Mouse (Mus musculus) urinary bladder, postnatal 10 days (tissue): Measurements from ENCODE around the gene Rnf44.

Source experiments
- DNase-seq: peaks from one replicate; pipeline ENCODE4 v3.0.0; 2022; ENCODE audit warnings: low spot score

The Rnf44 gene

DNA sequence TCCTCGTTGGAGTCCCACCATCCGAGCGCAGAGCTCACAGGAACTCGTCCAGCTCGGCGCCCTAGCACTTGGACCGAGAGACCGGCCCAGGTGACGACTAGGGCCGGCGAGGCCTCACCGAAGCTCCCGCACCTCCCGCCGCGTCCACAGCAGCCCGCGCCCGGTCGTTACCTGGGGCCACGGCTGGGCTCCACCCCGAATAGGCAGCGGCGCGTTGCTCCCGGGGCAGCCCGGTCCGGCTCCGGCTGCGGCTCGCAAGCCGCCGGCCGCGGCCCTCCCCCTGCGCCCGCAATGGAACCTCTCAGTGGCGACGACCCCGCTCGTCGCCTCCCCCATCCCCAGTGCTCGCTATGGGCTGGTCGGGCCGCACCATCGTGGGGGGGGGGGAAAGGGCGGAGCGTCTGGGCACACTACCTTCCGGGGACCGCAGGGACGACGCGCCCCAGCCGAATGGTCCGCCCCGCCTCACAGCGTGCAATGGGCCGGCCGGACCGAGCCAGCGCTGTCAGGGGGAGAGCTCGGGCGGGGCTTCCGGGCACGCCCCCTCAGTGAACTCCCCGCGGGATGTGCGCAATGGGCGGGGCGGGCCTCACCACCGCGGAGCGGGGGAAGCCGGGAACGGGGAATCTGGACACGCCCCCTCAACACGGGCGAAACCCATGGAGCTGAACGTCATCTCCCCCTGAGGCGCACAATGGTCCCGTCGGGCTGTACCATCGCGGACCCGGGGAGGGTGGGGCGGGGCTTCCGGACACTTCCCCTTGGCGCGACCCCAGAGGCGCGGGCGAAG, at the start of gene Rnf44:
Gene Rnf44, minus strand, starts transcription at position 350 of the 790 bp plus-strand sequence.
- DNase-seq, result peak; percentile 94

DNA sequence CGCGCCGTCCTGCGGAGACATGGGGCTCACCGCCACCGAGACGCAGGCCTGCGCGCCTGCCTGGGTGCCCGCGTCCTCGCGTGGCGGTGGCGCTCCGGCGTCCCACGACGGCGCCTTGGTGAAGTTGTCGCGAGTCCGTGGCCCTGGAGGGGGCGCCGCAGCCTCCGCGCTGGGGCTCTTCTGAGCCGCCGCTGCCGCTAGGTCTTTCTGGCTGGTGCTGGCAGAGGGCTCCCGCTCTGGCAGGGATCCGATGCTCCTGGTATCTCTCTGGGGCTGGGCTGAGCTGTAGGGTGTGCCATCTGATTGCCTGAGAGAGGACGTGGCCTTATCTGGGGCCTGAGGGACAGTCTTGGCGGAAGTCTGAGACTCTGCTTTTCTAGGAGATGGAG, 44.5 kb upstream of the Rnf44 start:
- no peak for DNase-seq

DNA sequence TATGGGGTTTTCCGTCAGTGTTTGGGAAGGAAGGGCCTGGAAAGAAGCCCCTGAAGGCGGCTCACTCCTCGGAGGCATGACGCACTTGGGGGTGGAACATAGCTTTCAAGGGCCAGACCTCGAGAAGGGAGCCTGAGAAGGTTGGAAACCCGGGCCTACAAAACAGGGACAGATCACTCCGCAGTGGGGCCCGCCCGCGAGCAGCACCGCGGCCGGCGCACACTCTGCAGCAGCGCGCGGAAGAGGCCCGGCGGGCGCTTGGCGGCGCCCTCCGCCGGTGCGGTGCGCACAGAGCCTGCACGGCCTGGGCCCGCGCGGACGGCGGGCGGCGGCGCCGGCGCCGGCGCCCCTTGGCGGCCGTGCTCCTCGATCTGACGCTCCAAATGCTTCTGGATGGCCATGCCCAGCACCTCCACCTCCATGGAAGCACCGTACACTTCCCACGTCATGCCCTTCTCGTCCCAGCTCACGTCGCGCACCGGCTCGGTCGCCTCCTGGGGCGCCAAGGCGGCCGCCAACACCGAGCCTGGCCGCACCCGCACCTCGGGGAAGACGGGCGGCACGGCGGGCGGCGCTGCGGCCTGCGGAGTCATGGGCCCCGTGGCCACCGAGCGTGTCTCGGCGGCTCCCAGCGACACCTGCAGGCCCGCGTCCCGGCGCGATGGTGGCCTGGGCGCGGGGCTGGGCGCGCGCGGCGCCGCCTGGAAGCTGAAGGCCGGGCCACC, 43.9 kb upstream of the Rnf44 start:
- DNase-seq, result no peak

DNA sequence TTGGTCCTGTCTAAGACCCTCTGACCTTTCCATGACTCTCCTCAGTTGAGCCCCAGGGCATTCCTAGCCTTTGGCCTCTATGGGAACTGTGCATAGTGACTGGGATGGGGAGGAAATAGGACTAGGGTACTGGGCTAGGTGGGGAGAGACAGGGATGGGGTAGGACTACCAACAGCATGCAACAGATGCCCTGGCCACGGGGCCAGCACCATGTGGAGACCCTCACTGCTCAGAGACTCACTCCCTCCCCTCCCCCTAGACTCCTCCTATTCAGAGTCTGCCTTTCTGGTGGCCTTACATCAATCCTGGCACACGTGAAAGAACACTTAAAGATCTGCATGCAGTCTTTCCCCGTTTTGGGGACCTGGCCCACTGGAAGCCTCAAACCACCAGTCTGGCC, 43.2 kb upstream of the Rnf44 start:
- DNase-seq, result no peak

DNA sequence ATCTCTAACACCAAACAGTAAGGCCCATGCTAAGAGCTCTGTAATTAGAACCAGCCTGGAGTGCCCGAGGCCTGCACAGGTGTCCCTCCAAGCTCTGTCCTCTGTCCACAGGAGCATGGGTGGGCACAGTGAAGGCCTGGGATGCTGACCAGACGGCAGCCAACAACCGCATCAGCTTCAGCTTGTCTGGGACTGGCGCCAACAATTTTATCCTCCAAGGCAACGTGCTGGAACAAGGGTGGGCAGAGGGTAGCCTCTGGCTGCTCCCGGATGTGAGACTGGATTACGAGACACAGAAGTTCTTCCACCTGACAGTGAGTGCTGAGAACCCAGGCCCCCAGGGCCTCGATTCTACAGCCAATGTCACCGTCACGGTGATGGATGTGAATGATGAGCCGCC, 32.4 kb upstream of the Rnf44 start:
- DNase-seq, result no peak

DNA sequence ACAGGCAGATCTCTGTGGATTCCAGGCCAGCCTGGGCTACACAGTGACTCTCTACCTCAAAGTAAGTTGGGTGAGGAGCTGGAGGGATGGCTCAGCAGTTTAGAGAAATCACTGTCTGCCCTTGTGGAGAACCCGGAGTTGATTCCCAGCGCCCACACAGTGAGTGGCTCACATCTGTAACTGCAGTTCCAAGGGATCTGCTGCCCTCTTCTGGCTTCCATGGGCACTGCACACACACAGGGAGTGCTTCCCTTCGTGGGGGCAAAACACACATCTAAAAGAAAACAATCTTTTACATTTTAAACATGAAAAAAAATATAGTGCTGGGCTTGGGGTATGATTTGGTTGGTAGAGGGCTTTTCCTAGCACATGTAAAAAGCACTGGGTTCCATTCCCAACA, 29.4 kb upstream of the Rnf44 start:
- DNase-seq, result no peak

DNA sequence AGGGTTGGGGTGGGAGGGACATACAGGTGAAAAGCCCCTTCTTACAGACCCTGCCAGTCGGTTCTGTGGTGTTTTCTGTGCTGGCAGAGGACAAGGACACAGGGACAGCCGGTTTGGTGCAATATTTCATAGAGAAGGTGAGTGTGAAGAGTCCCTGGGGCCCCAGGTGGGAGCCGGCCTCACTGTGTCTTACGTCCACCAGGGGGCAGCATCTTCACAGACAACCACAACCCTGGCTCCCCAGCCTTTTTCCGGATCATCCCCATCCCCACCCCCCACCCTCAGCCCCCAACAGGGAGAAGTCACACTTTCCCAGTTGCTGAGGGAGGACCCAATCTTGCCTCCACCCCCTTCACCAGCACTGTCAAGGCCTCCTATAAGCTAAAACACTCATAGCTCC, 23.2 kb upstream of the Rnf44 start:
- DNase-seq, result no peak

DNA sequence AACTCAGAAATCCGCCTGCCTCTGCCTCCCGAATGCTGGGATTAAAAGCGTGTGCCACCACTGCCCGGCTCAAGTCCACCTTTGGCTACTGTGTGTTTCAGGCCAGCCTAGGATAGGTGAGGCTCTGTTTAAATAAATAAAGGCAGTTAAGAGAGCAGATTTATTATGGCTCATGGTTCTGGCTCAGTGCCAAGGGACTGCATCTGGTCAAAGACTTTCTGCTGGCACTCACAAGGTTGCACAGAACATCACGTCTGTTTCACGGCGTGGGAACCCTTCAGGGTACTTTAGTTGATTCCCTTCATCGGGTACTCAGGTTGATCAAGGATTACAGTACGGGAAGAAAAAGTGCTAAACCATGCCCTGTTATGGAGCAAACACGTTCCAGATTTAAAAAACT, 21.3 kb upstream of the Rnf44 start:
- no peak for DNase-seq

DNA sequence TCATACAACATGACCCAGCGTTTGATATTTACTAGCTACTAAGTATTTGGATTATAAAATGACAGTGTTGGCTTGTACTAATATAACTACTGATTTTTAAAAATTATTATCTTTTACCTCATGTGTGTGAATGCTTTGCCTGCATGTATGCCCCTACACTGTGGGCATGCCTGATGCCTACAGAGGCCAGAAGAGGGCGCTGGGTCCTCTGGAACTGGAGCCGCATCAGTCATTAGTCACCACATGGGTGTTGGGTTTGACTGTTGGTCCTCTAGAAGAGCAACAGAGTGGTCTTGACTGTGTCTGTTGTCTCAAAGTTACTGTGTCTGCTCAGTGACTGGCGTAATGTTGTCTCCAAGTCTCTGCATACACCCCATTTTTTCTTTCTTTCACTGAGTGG, 20.7 kb upstream of the Rnf44 start:
- no peak for DNase-seq

DNA sequence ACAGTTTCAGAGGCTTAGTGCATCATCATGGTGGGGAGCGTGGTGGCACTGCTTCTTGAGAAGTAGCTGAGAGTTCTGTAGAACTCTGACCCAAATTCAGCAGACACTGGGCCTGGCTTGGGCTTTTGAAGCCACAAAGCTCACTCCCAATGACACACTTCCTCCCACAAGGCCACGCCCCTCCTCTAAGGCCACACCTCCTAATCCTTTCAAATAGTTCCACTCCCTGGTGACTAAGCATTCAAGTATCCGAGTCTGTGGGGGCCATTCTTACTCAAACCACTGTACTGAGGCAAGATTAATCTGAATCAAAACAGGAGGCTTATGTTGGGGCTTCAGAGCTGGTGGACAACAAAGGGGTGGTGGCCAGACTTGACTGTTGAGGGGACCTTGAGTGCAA, 17.2 kb upstream of the Rnf44 start:
- DNase-seq, result no peak

DNA sequence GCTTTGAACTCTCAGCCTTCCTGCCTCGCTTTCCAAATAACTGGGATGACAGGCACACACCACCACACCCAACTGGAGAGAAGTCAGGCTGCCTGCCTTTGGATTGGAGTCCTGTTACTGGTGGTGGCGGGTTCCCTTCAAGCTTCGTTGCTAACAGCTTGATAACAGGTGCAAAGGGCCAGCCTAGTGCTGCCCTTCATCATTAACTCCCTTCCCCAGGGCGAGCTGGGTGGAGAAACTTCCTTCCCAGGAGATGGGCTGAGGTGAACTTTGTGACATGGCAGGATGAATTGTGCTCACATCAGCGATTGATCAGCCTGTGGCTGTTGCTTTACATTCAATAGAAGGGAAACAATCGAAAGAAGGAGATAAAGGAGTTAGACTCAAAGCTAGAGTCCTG, 11.2 kb upstream of the Rnf44 start:
- DNase-seq, result no peak

DNA sequence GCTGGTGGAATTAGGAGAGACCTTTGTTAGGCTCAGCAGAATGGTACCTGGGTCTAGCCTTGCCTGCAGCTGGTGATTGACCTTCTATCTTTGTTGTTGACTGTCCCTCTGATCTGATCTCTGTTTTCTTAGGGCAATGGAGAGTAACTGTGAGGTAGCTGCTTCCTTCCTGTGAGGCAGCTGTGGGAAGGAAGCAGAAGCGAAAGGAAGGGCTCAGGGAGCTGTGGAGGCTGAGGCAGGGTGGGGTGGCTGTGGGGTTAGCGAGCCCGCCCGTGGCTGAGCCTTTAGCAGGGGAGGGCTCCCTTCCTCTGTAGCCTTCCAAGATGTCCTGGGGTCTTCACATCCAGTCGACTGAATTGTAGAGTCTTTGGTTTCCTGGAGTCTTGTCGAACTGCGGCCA, 8.8 kb upstream of the Rnf44 start:
- no peak for DNase-seq

DNA sequence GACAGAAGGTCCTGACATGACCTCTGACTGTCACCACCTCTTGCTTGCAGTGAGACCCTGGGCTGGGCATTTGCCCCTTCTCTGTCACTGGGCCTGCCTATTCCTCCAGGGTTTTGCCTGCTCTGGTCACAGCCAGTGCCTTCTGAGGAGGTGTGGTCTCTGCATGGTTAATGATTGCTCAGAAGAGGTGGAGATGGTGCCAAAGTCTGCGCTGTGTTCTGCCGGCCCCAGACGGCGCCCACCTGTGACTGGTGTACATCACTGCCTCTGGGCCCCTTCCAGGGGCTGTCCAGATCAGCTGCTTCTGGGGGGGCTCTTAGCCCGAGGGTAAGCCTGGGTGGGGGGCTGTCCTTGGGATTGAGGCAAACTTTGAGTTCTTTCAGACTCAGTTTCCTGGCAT, 7.5 kb upstream of the Rnf44 start, which contains the start of gene Cdhr2:
Gene Cdhr2, plus strand, starts transcription at position 219 of the 400 bp plus-strand sequence.
- DNase-seq, result no peak

DNA sequence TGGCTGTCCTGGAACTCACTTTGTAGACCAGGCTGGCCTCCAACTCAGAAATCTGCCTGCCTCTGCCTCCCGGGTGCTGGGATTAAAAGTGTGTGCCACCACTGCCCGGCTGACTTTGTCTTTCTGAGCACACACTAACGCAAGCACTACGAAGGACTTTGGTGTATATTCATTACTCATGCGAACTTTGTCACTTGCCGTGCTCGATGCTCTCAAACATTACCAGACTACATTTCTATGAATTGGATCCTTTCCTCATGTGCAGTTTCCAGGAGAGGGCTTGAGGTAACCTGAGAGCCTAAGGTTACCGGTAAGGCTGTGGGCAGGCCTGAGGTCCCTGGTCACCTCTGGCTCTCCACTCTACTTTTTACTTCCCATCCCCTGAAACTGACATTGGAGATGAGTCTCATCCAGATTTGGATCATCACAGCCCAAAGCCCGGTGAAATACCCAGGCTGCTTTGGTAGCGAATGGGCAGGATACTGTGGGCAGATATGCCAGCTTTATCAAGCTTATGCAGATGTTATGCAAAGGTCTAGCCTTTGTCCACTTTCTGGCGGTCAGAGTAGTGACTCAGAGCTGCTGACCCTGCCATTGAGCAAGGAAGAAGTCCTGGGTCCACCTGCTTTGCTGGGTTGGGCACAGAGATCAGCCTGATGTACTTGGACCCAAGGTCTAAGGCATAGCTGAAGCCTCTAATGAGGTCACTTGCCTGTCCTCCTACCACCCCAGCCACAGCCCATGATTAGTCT, 1.9 kb upstream of the Rnf44 start:
- DNase-seq, result no peak

DNA sequence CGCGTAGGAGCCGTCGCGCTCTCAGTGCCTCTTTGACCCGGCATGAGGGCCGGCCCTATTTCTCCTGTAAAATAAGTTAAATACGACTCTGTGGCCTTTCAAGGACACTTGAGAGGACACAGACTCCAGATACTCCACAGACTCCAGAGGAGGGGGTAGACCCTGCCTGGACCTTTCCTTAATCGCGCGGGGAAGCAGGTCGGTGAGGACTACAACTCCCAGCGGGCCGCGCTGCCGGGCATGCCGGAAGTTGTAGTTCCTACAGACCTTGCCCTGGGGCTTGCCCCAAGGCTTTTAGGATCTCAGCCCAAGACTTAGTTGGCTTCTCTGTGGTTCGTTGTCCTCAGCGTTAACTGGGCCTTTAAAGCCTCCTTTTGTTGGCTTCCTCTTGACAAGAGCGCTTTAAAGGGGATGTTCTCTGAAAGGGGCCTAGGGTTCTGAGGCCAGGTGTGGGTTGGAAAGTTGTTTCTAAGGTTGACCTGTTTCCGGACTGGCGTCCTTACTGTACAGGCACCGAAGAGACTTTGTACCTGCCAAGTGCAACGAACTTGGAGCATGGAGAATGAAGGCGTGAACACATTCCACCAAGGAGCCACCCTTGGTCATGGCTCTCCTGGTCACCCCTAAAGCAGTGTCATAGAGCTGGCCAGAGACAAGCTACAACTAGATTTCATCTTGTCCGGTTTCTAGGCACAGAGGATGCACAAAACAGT, 797 bp upstream of the Rnf44 start:
- peak; percentile 63 for DNase-seq

DNA sequence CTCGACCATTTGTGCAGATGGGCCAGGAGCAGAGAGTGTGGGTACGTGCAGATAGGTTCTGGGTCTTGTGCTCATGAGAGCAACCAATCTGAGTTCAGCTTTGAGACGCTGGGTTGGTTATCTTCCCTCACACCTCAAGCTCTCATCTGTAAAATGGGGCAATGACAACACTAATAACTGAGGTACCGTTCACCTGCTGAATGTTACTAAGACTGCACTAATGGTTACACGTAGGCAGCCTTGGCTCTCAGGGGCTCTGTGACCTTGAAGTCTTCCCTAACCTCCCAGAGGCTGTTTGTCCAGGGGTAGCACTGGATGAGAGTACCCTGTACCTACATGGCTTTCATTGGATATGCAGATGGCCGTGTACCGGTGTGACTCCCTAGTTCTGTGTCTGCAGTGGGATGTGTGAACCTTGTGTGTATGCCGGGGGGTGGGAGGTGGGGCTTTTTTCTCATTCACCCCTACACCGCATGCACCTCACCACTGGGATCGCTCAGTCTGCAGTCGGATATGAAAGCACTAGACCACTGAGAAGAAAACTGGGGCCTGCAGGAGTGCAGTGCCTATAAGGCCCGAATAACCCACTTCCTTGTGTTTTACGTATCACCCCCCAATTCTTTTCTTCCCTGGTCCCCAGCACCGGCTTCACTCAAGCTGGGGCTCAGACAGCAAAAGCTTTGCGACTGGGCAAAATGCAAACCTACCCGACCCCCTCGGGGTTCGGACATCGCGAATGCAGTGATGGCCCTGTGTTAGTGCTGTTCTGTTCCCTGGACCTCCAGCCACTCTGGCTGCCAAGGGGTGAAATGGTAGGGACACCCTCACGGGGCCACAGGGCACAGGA, 773 bp downstream of the Rnf44 start:
- DNase-seq, result no peak

DNA sequence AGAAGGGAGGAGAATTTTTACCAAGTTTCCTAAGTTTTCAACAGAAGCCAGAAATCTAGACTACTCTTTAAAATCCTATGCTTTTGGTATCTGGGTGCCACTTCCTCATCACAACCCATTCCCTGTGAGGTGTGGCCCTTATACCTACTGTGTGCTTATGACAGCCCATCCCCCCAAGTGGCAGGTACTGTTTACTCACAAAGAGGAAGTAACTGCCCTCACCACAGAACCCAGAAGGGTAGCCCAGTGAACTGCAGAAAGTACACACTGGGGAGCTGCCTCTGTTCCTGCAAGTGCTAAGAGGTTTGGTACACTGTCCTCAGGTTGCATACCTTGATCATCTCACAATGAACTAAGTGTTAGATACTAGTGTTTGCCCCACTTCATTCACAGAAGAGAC, 2.0 kb downstream of the Rnf44 start:
- DNase-seq, result no peak

DNA sequence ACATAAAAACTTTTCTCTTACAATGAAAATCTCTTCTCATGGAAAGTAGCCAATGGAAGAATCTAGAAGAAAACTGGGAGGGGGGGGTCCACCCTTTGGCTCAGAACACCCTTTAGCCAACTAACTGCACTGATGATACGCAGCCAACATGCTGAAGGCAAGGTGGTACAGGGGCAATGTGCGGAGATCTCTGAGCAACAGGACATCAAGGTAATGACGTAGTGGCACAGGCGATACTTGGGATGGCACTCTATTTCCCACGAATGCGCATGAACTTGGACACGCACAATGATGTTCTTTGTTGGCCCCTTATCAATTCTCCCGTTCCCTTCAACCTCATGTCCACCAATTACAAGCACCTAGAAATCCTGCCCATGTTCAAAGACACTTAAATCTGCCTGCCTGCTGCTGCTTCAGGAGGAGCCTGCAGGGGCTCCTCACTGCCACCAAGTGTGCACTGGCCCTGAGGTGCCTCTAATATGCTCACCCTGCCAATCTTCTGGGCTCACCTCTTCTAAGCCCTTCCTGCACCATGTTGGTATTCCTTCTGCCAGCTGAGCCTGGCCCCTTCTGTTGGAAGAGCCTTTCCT, 3.5 kb downstream of the Rnf44 start:
- DNase-seq, result no peak

DNA sequence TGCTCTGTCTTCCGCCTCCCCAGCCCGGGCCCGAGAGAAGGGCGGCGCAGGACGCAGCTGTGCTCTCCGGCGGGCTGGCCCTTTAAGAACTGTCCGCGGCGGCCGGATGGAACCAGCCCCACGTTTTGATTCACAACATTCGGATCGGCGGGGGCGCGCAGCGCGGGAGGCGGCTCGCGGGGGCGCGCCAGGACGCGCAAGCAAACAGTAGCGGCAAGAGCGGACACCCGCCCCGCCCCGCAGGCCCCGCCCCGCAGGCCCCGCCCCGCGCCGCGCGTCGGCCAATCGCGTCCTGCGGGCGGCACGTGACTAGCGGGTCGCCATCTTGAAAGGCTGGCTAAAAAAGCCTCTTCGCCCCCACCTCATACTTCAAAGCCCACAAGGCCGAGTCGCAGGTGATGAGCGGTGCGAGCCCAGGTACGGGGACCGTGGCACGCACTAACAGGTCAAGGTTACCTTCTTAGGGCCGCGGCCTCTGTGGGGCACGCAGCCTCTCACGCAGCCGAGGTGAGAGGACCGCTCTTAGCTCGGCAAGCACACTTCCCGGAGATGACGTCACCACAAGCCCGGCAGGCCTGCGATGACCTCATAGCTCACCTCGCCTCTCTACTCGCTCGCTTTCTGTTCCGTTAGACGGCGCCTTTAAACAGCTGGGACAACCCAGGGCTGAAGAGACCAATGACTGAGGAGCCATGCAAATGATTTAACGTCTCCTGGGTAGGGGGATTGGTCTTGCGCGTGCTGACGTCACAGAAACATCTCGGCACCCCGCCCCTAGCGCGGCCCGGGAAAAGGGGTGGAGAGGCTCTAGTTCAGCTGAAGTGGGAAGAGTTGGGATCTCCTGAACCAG, 5.9 kb downstream of the Rnf44 start:
- DNase-seq, result peak; percentile 88

DNA sequence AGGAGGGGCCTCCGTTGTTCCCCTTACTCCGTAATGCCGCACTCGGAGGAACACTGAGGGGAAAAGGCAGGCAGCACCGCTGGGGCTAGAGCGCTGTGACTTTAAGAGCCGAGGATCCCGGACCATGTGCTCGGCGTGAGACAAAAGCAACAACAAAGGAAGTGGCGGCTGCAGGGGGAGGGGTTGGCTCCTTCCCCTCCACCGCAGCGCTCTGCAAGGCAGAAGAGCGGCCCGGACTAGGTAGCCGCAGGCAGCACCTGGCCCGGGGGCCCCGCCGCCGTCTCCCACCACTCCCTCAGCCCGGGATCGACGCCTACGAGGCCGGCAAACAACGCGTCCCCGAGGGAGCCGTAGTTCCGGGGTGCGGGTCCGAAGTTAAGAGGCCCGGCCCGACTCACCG, 6.6 kb downstream of the Rnf44 start:
- DNase-seq, result no peak
